Comparison of ENCODE assay signal across 8 mouse cellular contexts in the genomic region with DNA sequence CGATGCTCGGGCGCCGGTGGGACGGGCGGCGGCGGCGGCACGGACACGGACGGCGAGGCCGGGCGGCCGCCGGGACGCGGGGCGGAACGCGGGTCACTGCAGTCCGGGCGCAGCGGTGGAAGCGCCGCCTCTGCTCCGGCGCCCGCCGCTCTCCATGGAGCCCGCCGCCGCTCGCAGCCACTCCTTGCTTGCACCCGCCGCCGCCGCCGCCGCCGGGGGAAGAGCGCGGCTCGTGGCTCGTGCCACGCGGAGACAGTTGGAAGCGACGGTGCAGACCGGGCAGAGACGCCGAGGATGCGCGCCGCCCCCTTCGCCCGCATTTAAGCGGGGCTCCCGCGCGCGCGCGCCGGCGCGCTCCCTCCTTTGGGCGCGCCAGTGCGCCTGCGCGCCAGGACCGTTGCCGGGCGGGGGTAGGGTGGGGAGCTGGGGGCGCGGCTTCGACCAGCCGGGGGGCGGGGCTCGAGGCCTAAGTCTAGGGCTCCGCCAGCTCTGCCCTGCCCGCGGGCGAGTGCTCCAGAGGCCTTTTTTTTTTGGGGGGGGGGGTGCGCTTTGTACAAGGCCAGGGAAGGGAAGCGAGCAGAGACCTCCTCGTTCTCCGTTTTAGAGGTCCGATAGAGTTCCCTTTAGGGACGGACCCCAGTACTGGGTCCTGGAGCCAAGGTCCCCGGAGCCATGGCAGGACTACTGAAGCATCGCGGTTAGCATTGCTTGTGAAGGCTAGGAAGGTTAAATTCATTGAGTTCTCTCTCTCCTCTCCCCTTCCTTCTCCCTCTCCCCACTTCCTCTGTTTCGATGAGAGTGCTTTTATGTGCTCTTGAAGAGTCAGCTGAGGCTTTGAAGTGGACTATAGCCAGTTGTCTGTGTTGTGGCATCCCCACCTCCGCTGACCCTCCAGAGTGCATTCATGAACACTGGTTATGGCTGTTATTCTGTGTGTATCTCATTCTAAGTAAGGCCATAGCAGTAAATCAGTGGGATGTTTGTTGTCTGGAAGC. TPM values are rescaled to one million over a fixed set of nuclear protein-coding genes. Genes with fewer than 3 reads are reported as not detected.
DNase-seq lines count a peak whose midpoint lies in the region; ATAC-seq and TF ChIP-seq lines count a peak whose summit lies in the region.

A gene (minus strand): TSS at position 296 of the 995 bp plus-strand sequence.

- DNase-seq in ES-E14 (ENCODE audit: low read depth, low spot score): peak; percentile 72
- peak; percentile 83 for DNase-seq in cerebellum, adult 11 months
- DNase-seq in heart, postnatal 25 days (ENCODE audit: low spot score): peak; percentile 73
- peak; percentile 66 to 83 for DNase-seq in layer of hippocampus, adult 2 months (ENCODE audit: low spot score in 2 of 2)
- peak; percentile 72 for DNase-seq in ovary, postnatal 10 days (ENCODE audit: low spot score)
- DNase-seq in thymus, postnatal 10 days (ENCODE audit: low spot score in 2 of 2): peak; percentile 79 to 92

- peak within 1 kb of the TSS; percentile 62; the same call in 1 of the 2 replicates for H3K27ac ChIP-seq in ES-E14 (ENCODE audit: insufficient read depth, low read depth, low read length, poor library complexity, severe bottlenecking)
- H3K27ac ChIP-seq in forebrain, embryonic 15.5 days (replicated peaks): peak within 1 kb of the TSS; percentile 92
- H3K27ac ChIP-seq in layer of hippocampus, adult 2 months: peak within 1 kb of the TSS; percentile 86
- H3K27ac ChIP-seq in lung, embryonic 15.5 days: peak within 1 kb of the TSS; percentile 89

- in situ Hi-C loops in ES-E14 (cut with MboI; ENCODE audit: low sequenced_read_pairs in 2 of 2, unreplicated experiment in 2 of 2): loop anchor here in 1 of 2 experiments (25.0 kb wide), 1 partner anchor 323 kb away; no protein-coding TSS in a partner anchor

- WGBS in forebrain, embryonic 15.5 days: 2% methylated on average over 58 of the region's 97 CpGs
- WGBS in lung, embryonic 15.5 days: 2% methylated on average over 49 of the region's 97 CpGs

- H3K27me3 ChIP-seq in forebrain, embryonic 15.5 days: no peaks in the 10 kb centered on the region
- no peaks in the 10 kb centered on the region for H3K27me3 ChIP-seq in lung, embryonic 15.5 days

- peak within 1 kb of the TSS; percentile 75 for H3K4me2 ChIP-seq in forebrain, embryonic 15.5 days (replicated peaks)
- peak within 1 kb of the TSS; percentile 75 for H3K4me2 ChIP-seq in lung, embryonic 15.5 days

- H3K9me3 ChIP-seq in ES-E14 (ENCODE audit: control insufficient read depth, insufficient read depth, low read depth, low read length): no peaks in the 10 kb centered on the region
- no peaks in the 10 kb centered on the region for H3K9me3 ChIP-seq in forebrain, embryonic 15.5 days
- no peaks in the 10 kb centered on the region for H3K9me3 ChIP-seq in lung, embryonic 15.5 days

- H3K4me1 ChIP-seq in ES-E14 (ENCODE audit: control insufficient read depth in 2 of 2, insufficient read depth in 2 of 2, low read length in 2 of 2, poor library complexity in 1 of 2): peaks cover 12 to 25% of the 10 kb centered on the region in 2 experiments
- peaks cover 32% of the 10 kb centered on the region for H3K4me1 ChIP-seq in forebrain, embryonic 15.5 days
- peaks cover 29% of the 10 kb centered on the region for H3K4me1 ChIP-seq in lung, embryonic 15.5 days

- TF ChIP-seq CTCF in layer of hippocampus, adult 2 months (conservative IDR thresholded peaks at IDR 0.05): peak; percentile 28; the same call in 1 of the 2 replicates

- intact Hi-C loops in heart, postnatal 25 days (cut with DNase I): loop anchor here (5.0 kb wide), 2 partner anchors 78 to 113 kb away; no protein-coding TSS in a partner anchor

- H3K9ac ChIP-seq in ES-E14 (ENCODE audit: insufficient read depth, low read depth, low read length, poor library complexity, severe bottlenecking): peak within 1 kb of the TSS; percentile 82
- H3K9ac ChIP-seq in forebrain, embryonic 15.5 days (replicated peaks): peak within 1 kb of the TSS; percentile 94
- peak within 1 kb of the TSS; percentile 97 for H3K9ac ChIP-seq in lung, embryonic 15.5 days

- H3K4me3 ChIP-seq in ES-E14 (ENCODE audit: insufficient read depth in 1 of 2, low read depth in 1 of 2, low read length in 2 of 2, poor library complexity in 1 of 2, severe bottlenecking in 1 of 2): peak within 1 kb of the TSS; percentile 94 to 97
- peak within 1 kb of the TSS; percentile 96 for H3K4me3 ChIP-seq in forebrain, embryonic 15.5 days
- H3K4me3 ChIP-seq in layer of hippocampus, adult 2 months: peak within 1 kb of the TSS; percentile 87
- peak within 1 kb of the TSS; percentile 92 for H3K4me3 ChIP-seq in lung, embryonic 15.5 days

- ATAC-seq in forebrain, embryonic 15.5 days (replicated peaks): peak; percentile 96
- ATAC-seq in lung, embryonic 15.5 days (ENCODE audit: borderline replicate concordance, extremely low read depth, low FRiP score, low TSS enrichment): peak; percentile 93

- peaks cover 2% of the 10 kb centered on the region for H3K36me3 ChIP-seq in ES-E14 (ENCODE audit: control insufficient read depth, insufficient read depth, low read length, poor library complexity, severe bottlenecking)
- no peaks in the 10 kb centered on the region for H3K36me3 ChIP-seq in forebrain, embryonic 15.5 days
- no peaks in the 10 kb centered on the region for H3K36me3 ChIP-seq in lung, embryonic 15.5 days

TF ChIP-seq in ES-E14, 5 proteins besides CTCF, POLR2A, EP300 and RAD21:
- TF ChIP-seq HCFC1 (IDR thresholded peaks at IDR 0.05; ENCODE audit: borderline replicate concordance, insufficient read depth, low read length) (0 out of 2 replicates have a peak, but pooled peaks have one; percentile 57), ZNF384 (IDR thresholded peaks at IDR 0.05; ENCODE audit: low read depth, low read length) (no peak)

RNA-seq across cellular contexts. Expression of the gene that starts here (rescaled TPM):
- 61.5 and 92.4 TPM in 2 replicates for total RNA-seq in ES-E14 (2012; rRNA removed)
- 74.7 and 79.2 TPM in 2 replicates for polyA plus RNA-seq in forebrain, embryonic 15.5 days (2015; fragmentation: Nextera tagmentation; extraction: Ambion mirVana)
- 100 to 1,000 TPM; 263 to 282 TPM for total RNA-seq in heart, postnatal 25 days (2021)
- total RNA-seq in layer of hippocampus, adult 2 months (2021): 10 to 100 TPM; 59.6 to 65.6 TPM
- 64.3 and 65.2 TPM in 2 replicates for polyA plus RNA-seq in lung, embryonic 15.5 days (2015; fragmentation: Nextera tagmentation; extraction: Ambion mirVana)

Comparison
In these comparisons a context has a peak if more than half of its experiments do, and no peak if none do; other contexts are left out.
1. Peak in every context shown above with its lines: DNase-seq, ATAC-seq, H3K4me3 ChIP-seq and H3K27ac ChIP-seq.